Mouse (Mus musculus) embryonic fibroblast, embryonic 13.5 days (primary cell): ENCODE results near the gene Sept9. TPM values are rescaled to one million over a fixed set of nuclear protein-coding genes. Genes with fewer than 3 reads are reported as not detected.

Source experiments
- H3K27ac ChIP-seq: 2 replicates; pipeline ENCODE4 v1.5.1; 2012; ENCODE audit warnings: low read length, control low read depth, inconsistent platforms; ENCODE audit not compliant: insufficient read depth
- H3K4me1 ChIP-seq: 2 replicates; pipeline ENCODE4 v1.6.1; 2011; ENCODE audit warnings: low read length; ENCODE audit not compliant: control insufficient read depth, insufficient read depth
- H3K4me3 ChIP-seq: 2 replicates; pipeline ENCODE4 v1.5.1; 2011; ENCODE audit warnings: mild to moderate bottlenecking, control low read depth, low read length; ENCODE audit not compliant: insufficient read depth
- CTCF ChIP-seq: IDR thresholded peaks from 2 replicates; pipeline ENCODE4 v1.5.1; 2011; ENCODE audit warnings: mild to moderate bottlenecking, control low read depth, low read length, moderate library complexity, borderline replicate concordance; ENCODE audit not compliant: insufficient read depth
- POLR2A ChIP-seq: IDR thresholded peaks from 2 replicates; pipeline ENCODE4 v1.6.1; 2011; ENCODE audit warnings: low read depth, mild to moderate bottlenecking, control low read depth, low read length, moderate library complexity
- polyA plus RNA-seq: library from polyadenylated mRNA; stranded (reverse); fragments of >200 nt; gene quantifications from 2 replicates; pipeline ENCODE4 v1.2.4, GENCODE M21; 2011; ENCODE audit warnings: low read depth; ENCODE audit not compliant: missing spikeins, insufficient read length

Sept9 gene
- polyA plus RNA-seq, 1 experiment: 198 TPM

GRCm38 (mm10) chr11:117384897-117385296, 185.4 kb downstream of the Sept9 start:
- no peaks in the 10 kb centered on the region for H3K4me1 ChIP-seq
- no peak for TF ChIP-seq POLR2A
- peak; percentile 34; the same call in 1 of the 2 replicates for TF ChIP-seq CTCF

GRCm38 (mm10) chr11:117385331-117386103, 186.1 kb downstream of the Sept9 start:
- H3K27ac ChIP-seq: no peak overlapping the region
- H3K4me1 ChIP-seq: no peaks in the 10 kb centered on the region
- no peak for TF ChIP-seq CTCF
- TF ChIP-seq POLR2A: no peak
- H3K4me3 ChIP-seq: no peak overlapping the region

More at GRCm38 (mm10) chr11:117384897-117385296, 185.4 kb downstream of the Sept9 start:
- H3K27ac ChIP-seq: no peak overlapping the region
- no peak overlapping the region for H3K4me3 ChIP-seq

GRCm38 (mm10) chr11:117387241-117387640, 187.8 kb downstream of the Sept9 start:
- Histone ChIP-seq H3K27ac (no peak overlapping the region), H3K4me3 (no peak overlapping the region), H3K4me1 (no peaks in the 10 kb centered on the region)
- TF ChIP-seq POLR2A (no peak), CTCF (no peak)

DNA sequence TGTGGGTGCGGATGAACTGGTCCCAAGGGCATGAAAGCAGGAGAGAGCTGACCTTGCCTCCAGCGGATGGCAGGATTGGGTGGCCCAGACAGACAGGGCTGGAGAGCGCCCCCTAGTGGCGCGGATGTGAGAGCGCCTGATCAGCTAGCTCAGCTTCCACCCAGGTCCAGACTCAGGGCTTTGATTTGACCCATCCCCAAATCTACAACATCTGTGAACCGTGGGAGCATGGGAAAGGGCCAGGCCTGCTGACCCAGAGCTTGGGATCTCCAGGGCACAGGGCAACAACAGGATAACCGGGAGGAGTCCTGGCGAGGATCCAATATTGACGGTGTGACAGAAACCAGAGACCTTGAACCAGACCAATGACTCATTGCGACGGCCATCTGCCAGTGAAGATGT, 190.5 kb downstream of the Sept9 start:
- 0 out of 2 replicates have a peak, but pooled peaks cover 3% of the 10 kb centered on the region for H3K4me1 ChIP-seq
- TF ChIP-seq POLR2A (no peak), CTCF (peak; percentile 71)
- peak overlapping the region; percentile 12; the same call in 1 of the 2 replicates for H3K27ac ChIP-seq
- H3K4me3 ChIP-seq: no peak overlapping the region

DNA sequence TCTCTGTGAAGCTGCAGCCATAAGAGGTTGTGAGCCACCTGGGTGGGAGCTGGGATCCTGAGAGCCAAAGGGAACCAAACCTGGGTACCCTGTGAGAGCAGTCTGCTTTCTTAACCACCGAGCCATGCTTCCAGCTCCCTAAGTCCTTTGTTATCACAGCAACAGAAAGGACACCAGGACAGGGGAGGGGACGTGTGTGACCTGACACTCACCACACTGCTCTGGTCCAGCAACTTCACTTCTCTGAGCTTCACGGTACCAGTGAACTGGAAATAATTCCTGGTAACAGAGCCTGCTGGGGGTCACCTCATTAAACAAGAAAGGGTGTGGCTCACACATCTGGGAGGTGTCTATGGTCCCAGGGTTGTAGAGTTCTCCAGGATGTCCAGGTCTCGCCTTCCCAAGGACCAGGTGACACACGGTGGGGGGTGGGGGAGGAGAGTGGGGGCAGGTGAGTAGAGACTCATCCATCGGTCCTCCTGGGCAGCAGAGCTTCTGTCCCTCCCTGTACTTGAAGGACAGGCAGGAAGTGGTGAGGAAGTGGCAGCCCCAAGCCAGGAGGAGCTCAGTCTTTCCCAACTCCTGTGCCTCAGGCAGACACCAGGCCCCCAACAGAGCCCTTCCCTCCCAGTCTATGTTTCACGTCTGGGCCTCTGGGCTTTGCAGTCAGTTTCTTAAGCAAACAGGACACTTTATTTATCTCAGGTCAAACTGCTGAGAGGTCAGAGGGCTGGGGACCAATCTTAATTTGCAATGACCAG, 191.5 kb downstream of the Sept9 start:
- 0 out of 2 replicates have a peak, but pooled peaks cover 3% of the 10 kb centered on the region for H3K4me1 ChIP-seq
- TF ChIP-seq CTCF: no peak
- no peak for TF ChIP-seq POLR2A
- no peak overlapping the region for H3K4me3 ChIP-seq
- H3K27ac ChIP-seq: no peak overlapping the region; the same call in 1 of the 2 replicates

DNA sequence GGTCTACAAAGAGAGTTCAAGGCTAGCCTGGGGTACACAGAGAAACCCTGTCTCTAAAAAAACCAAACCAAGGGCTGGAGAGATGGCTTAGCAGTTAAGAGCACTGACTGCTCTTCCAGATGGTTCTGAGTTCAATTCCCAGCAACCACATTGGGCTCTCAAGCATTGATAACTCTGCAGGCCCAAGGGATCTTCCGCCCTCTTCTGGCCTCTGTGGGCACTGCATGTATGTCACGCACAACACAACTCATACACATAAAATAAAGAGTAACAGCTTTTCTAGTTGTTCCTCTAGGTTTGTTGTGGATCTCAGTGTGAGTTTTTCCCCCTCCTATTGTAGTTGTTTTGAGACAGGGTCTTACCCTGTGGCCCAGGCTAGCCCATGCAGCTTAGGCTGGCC, 192.8 kb downstream of the Sept9 start:
- no peak overlapping the region for H3K4me3 ChIP-seq
- no peak overlapping the region for H3K27ac ChIP-seq
- peak; percentile 24; the same call in 1 of the 2 replicates for TF ChIP-seq CTCF
- no peak for TF ChIP-seq POLR2A
- H3K4me1 ChIP-seq: 0 out of 2 replicates have a peak, but pooled peaks cover 3% of the 10 kb centered on the region

- Histone ChIP-seq H3K27ac (no peak overlapping the region), H3K4me1 (0 out of 2 replicates have a peak, but pooled peaks cover 3% of the 10 kb centered on the region), H3K4me3 (no peak overlapping the region)
- TF ChIP-seq CTCF (no peak), POLR2A (no peak)
These were observed 194.3 kb downstream of the Sept9 start for GRCm38 (mm10) chr11:117393715-117394114.

DNA sequence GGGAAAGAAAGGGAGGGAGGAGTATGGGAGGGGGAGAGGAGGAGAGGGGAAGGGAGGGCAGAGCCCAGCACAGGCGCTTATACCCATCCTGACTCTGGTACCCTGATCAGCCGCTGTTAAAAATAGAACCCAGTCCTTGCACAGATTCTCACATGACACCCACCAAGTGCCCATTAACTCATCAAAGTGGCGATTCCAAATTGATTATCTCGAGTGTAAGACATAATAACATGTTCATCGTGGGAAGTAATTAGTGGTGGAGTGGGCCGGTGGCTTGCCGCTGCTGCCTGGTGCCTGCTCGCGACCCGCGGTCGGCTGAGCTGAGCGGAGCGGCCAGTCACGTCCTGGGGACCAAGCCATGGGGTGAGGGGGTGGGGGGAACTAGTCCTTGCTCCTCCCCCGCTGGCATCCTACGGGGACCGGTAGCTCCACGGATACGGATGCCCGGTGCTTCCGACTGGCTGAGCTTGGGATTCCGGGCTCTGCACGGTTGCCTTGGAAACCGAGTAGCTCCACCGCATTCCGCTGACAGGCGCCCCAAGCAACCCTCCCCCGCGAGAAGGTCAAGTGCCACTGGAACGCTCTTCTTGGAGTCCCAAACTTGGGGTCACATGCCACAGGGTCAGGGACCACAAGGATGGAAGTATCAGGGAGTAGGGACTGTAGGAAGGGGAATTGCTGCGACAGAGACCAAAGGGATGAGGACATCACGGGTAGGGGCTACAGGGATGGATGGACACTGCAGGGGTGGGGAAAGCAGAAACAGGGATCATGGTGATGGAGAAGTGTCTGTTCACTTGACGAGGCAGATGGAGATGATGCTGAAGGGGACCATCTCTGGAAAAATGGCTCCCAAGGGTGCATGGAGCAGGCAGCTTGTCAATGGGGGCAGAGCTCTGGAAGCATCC, 195.0 kb downstream of the Sept9 start:
- Histone ChIP-seq H3K27ac (no peak overlapping the region), H3K4me3 (no peak overlapping the region), H3K4me1 (0 out of 2 replicates have a peak, but pooled peaks cover 3% of the 10 kb centered on the region)
- TF ChIP-seq CTCF (no peak), POLR2A (no peak)

- Histone ChIP-seq H3K4me1 (0 out of 2 replicates have a peak, but pooled peaks cover 3% of the 10 kb centered on the region), H3K4me3 (no peak overlapping the region), H3K27ac (no peak overlapping the region)
- no peak for TF ChIP-seq POLR2A
- TF ChIP-seq CTCF: no peak
These were observed 195.8 kb downstream of the Sept9 start for GRCm38 (mm10) chr11:117395228-117395627.
